Mouse (Mus musculus) liver, postnatal 0 days (tissue): ENCODE measurements around the gene Stk11ip. TPM values are rescaled to one million over a fixed set of nuclear protein-coding genes. Genes with fewer than 3 reads are reported as not detected.

Experiments
- ATAC-seq: fragments of 200-750 bp; cut with Nextera tagmentation; 2 replicates; pipeline ENCODE4 v1.8.0; 2017; ENCODE audit warnings: mild to moderate bottlenecking, moderate library complexity
- DNase-seq: peaks from one replicate; pipeline ENCODE4 v3.0.0-alpha.2; 2016
- H3K27ac ChIP-seq: fragments of 300-500 bp; sonication (generic); 2 replicates; pipeline ENCODE4 v1.5.1; 2014; ENCODE audit warnings: antibody characterized with exemption, moderate library complexity, mild to moderate bottlenecking, low read depth
- H3K27me3 ChIP-seq: fragments of 300-500 bp; sonication (generic); 2 replicates; pipeline ENCODE4 v1.6.1; 2014; ENCODE audit warnings: low read length, control low read depth, mixed read lengths; ENCODE audit not compliant: insufficient read depth
- H3K36me3 ChIP-seq: fragments of 300-500 bp; sonication (generic); replicated peaks from 2 replicates; pipeline ENCODE4 v1.6.1; 2014; ENCODE audit warnings: mild to moderate bottlenecking, control low read depth, low read length, moderate library complexity, mixed read lengths; ENCODE audit not compliant: insufficient read depth
- H3K4me1 ChIP-seq: fragments of 300-500 bp; sonication (generic); 2 replicates; pipeline ENCODE4 v1.6.1; 2014; ENCODE audit warnings: antibody characterized with exemption, mild to moderate bottlenecking, control low read depth; ENCODE audit not compliant: insufficient read depth
- H3K4me2 ChIP-seq: fragments of 300-500 bp; sonication (generic); 2 replicates; pipeline ENCODE4 v1.6.1; 2014; ENCODE audit warnings: low read depth, mild to moderate bottlenecking, low read length, moderate library complexity, mixed read lengths
- H3K4me3 ChIP-seq: fragments of 300-500 bp; sonication (generic); 2 replicates; pipeline ENCODE4 v1.5.1; 2014; ENCODE audit warnings: low read depth, low read length
- H3K9ac ChIP-seq: fragments of 300-500 bp; sonication (generic); replicated peaks from 2 replicates; pipeline ENCODE4 v1.6.1; 2014; ENCODE audit warnings: mild to moderate bottlenecking, moderate library complexity
- H3K9me3 ChIP-seq: fragments of 300-500 bp; sonication (generic); 2 replicates; pipeline ENCODE4 v1.6.1; 2016; ENCODE audit warnings: mild to moderate bottlenecking, control low read depth, low read length, mixed read lengths
- CTCF ChIP-seq: sonication (generic); IDR thresholded peaks from 2 replicates; pipeline ENCODE4 v1.5.1; 2016; ENCODE audit warnings: antibody characterized with exemption, low read depth
- EP300 ChIP-seq: IDR thresholded peaks from 2 replicates; pipeline ENCODE4 v1.6.1; 2016; ENCODE audit warnings: antibody characterized with exemption, low read depth, mild to moderate bottlenecking
- WGBS: fragments of 180-500 bp; shearing (Covaris S2); extraction: QIAGEN DNeasy Blood & Tissue Kit; methylation state at CpG from one replicate; pipeline ENCODE4 v1.1.7; 2014; ENCODE audit not compliant: insufficient replicate concordance; 5-methylcytosine and 5-hydroxymethylcytosine counted together
- polyA plus RNA-seq: library from polyadenylated mRNA; unstranded; fragments of >200 nt; fragmentation: Nextera tagmentation; extraction: Ambion mirVana; gene quantifications from 2 replicates; pipeline ENCODE4 v1.2.1, GENCODE M21; 2015

Stk11ip gene
- polyA plus RNA-seq, 1 experiment from 2014 or later = 3.3 TPM

GRCm38 (mm10) chr1:75581936-75582624, 60.8 kb downstream of the Stk11ip start:
- H3K36me3 ChIP-seq = no peaks in the 10 kb centered on the region
- no peak overlapping the region for H3K9ac ChIP-seq
- H3K9me3 ChIP-seq = no peaks in the 10 kb centered on the region
- no peak overlapping the region for H3K4me3 ChIP-seq
- H3K4me1 ChIP-seq = no peaks in the 10 kb centered on the region
- no peak overlapping the region for H3K27ac ChIP-seq
- no peak overlapping the region for H3K4me2 ChIP-seq
- no peak for ATAC-seq
- DNase-seq = no peak
- TF ChIP-seq CTCF = no peak
- TF ChIP-seq EP300 = no peak
- WGBS = 65% methylated on average over 7 of the region's 7 CpGs
- H3K27me3 ChIP-seq = no peaks in the 10 kb centered on the region

GRCm38 (mm10) chr1:75582625-75582956, 61.3 kb downstream of the Stk11ip start:
- H3K27me3 ChIP-seq = no peaks in the 10 kb centered on the region
- 80% methylated on average over 5 of the region's 5 CpGs for WGBS

GRCm38 (mm10) chr1:75583034-75583433, 61.7 kb downstream of the Stk11ip start:
- Histone ChIP-seq H3K27me3 (no peaks in the 10 kb centered on the region), H3K9ac (no peak overlapping the region), H3K9me3 (no peaks in the 10 kb centered on the region), H3K27ac (no peak overlapping the region), H3K4me2 (no peak overlapping the region), H3K4me1 (no peaks in the 10 kb centered on the region), H3K36me3 (no peaks in the 10 kb centered on the region), H3K4me3 (no peak overlapping the region)
- DNase-seq (no peak), ATAC-seq (no peak)
- TF ChIP-seq CTCF (no peak), EP300 (no peak)
- 63% methylated on average over 10 of the region's 10 CpGs for WGBS

More at GRCm38 (mm10) chr1:75582625-75582956, 61.3 kb downstream of the Stk11ip start:
- ATAC-seq (no peak), DNase-seq (no peak)
- no peak overlapping the region for H3K4me2 ChIP-seq
- TF ChIP-seq CTCF (no peak), EP300 (no peak)
- H3K27ac ChIP-seq = no peak overlapping the region
- H3K9me3 ChIP-seq = no peaks in the 10 kb centered on the region
- no peaks in the 10 kb centered on the region for H3K4me1 ChIP-seq
- no peak overlapping the region for H3K4me3 ChIP-seq
- H3K36me3 ChIP-seq = no peaks in the 10 kb centered on the region
- H3K9ac ChIP-seq = no peak overlapping the region

DNA sequence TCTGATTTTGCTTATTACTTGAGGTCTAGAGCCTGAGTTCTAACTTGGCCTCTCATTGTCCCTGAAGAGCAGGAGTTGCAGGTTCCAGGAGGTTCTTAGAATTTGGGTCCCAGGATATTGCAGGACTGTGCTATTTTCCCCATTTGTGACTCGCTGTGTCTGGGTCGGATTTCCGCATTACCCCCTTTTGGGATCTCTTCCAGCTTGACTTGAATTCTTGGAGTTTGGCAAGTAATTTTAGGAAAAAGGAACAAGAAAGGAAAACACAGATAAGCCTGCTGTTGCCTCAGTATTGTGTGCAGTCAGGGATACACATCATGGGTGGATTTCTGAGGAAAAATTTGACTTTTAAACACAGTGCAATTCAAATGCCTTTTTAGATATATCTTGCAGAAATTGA, 65.5 kb downstream of the Stk11ip start:
- Histone ChIP-seq H3K4me3 (no peak overlapping the region), H3K36me3 (no peaks in the 10 kb centered on the region), H3K9ac (no peak overlapping the region), H3K9me3 (no peaks in the 10 kb centered on the region), H3K4me2 (no peak overlapping the region), H3K27ac (no peak overlapping the region), H3K4me1 (no peaks in the 10 kb centered on the region), H3K27me3 (no peaks in the 10 kb centered on the region)
- no peak for DNase-seq
- 71% methylated on average over 3 of the region's 3 CpGs for WGBS
- TF ChIP-seq CTCF = no peak
- no peak for TF ChIP-seq EP300
- no peak for ATAC-seq

Other genes with a start within 250 kb of the Stk11ip start
- gene Resp18, start 243.1 kb upstream of the Stk11ip start, polyA plus RNA-seq = not detected in 2 replicates
- 50.5 and 52.8 TPM in 2 replicates for gene Dnpep, start 203.5 kb upstream of the Stk11ip start, polyA plus RNA-seq
- 4.0 and 14.2 TPM in 2 replicates for gene Des, start 161.2 kb upstream of the Stk11ip start, polyA plus RNA-seq
- 3.4 and 3.5 TPM in 2 replicates for gene Speg, start 146.2 kb upstream of the Stk11ip start, polyA plus RNA-seq
- 21.0 and 22.0 TPM in 2 replicates for gene Gmppa, start 85.6 kb upstream of the Stk11ip start, polyA plus RNA-seq
- not detected in 2 replicates for gene Asic4, start 71.1 kb upstream of the Stk11ip start, polyA plus RNA-seq
- gene Chpf, start 42.2 kb upstream of the Stk11ip start, polyA plus RNA-seq = 3.1 and 3.3 TPM in 2 replicates
- gene Tmem198, start 42.0 kb upstream of the Stk11ip start, polyA plus RNA-seq = 0.08 TPM in 1 of 2 replicates, not detected in the other
- 3.4 and 4.5 TPM in 2 replicates for gene Obsl1, start 15.1 kb upstream of the Stk11ip start, polyA plus RNA-seq
- gene Inha, start 14.5 kb upstream of the Stk11ip start, polyA plus RNA-seq = 0.33 and 0.36 TPM in 2 replicates
- 0.40 and 0.42 TPM in 2 replicates for gene Slc4a3, start 24.7 kb downstream of the Stk11ip start, polyA plus RNA-seq